Mouse (Mus musculus): Measurements from ENCODE around the gene Natd1.
"Not testable (repeated sequence)": the region's sequence is repeated elsewhere in the genome, so short reads cannot be mapped to it uniquely, and the experiment has no call there.

Natd1 gene

DNA sequence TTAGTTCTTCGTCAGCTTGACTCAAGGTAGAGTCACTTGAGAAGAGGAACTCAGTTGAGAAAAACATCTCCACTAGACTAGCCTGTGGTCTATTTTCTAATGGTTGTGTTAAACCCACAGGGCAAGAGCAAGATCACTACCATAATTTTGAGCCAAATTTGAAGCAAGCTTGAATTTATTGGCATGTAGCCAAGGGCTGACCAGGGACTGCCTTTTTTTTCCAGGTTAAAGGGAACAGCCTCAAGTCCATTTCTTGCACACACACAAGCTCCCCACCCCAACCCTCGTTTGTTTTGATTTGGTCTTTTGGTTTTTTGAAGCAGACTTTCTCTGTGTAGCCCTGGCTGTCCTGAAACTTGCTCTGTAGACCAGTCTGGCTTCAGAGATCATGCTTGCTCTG is 24.7 kb downstream of the Natd1 start:
- no peak for DNase-seq (ENCODE audit: low spot score in 2 of 2)

DNA sequence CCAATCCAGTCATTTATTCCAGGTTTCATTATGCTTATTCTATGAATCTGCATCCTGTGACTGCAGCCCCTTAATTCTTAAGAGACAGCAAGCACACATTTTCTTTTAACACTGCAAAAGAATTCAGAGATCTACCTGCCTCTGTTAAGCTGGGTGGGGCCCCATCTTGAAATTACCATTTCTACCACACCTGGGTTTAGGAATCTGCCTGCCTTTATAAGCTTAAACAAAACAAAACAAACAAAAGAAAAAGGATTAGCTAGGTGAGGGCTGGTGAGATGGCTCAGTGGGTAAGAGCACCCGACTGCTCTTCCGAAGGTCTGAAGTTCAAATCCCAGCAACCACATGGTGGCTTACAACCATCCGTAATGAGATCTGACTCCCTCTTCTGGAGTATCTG is 27.6 kb downstream of the Natd1 start:
- not testable (repeated sequence) for DNase-seq (ENCODE audit: low spot score in 2 of 2)

DNA sequence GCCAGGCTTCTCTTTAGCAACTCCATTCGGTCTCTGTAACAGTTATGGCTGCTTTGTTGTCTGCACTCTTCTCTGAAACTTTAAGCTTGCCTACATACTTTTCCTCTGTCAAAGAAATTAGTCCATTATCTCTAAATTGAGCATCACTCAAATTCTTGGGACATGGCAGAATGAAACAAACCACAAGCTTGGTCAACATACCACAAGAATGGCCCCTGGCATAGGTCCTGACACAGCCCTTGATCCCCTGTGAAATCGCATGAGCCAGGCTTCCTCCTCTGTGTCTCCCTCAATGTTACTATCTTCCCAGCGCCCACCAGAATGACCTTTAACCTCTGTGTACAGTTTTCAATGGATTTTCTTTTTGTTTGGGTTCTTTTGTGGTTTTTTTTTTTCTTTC is 32.2 kb downstream of the Natd1 start:
- no peak for DNase-seq (ENCODE audit: low spot score in 2 of 2)

DNA sequence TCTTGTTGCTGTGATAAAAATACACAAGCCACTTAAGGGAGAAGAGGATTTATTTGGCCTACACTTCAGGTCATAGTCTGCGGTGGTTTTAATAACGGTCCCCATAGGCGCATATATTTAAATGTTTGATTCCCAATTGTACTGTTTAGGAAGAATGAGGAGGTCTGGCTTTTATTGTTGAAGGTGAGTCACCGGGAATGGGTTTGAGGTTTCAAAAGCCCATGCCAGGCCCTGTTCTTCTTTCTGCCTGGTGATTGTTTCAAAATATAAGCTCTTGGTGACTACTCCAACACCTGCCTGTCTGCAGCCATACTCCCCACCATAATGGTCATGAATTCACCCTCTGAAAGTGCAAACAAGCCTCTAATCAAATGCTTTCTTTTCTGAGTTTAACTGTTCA is 34.0 kb downstream of the Natd1 start:
- DNase-seq (ENCODE audit: low spot score in 2 of 2) = no peak

DNA sequence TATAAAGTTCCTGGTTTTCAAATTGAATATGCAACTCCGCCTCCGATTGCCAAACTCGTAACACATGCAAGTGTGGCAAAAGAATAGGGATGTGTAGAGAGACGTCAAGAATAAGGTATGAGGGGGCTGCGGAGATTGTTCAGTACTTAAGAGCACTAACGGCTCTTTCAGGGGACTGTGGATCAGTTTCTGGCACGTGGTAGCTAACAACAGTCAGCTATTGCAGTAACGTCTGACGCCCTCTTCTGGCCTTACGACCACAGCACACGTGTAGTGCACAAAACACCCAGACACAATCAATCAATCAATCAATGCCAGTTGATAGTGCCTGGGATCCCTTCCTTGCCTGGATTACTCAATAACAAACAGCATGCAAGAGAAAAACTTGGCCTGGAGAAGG is 35.1 kb downstream of the Natd1 start:
- peak in 1 of 2 experiments; percentile 41 for DNase-seq (ENCODE audit: low spot score in 2 of 2)

DNA sequence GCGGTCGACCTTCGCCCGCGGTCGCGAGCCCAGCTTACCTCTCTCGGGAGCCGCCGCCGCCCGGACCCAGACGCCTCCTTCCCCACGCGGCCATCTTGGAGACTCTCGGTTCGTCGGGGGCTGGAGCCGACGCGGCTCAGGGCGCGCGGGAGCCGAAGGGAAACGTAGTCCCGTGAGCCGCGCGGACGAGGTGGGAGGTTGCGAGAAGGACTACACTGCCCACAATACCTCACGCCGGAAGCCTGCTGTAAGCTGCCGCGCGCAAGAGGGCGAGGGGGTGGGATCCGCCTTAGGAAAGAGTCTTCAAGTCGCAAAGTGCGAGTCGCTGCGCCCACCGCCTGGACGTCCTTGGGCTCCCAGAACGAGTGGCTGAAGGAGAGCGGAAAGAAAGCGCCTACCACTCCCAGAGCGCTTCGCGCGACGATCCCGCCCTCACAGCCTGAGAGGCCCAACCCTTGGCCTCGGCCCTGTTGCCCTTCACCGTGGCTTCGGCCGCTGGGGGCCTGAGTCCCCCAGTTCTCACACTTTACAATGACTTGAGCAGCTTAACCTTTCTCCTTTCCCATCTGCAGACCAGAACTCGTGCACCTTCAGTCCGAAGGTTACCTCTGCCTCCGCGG is 35.8 kb downstream of the Natd1 start, which contains the start of gene Tmem11:
Gene Tmem11, minus strand, starts transcription at position 598 of the 620 bp plus-strand sequence.
- DNase-seq (ENCODE audit: low spot score in 2 of 2) = peak; percentile 96 to 98

DNA sequence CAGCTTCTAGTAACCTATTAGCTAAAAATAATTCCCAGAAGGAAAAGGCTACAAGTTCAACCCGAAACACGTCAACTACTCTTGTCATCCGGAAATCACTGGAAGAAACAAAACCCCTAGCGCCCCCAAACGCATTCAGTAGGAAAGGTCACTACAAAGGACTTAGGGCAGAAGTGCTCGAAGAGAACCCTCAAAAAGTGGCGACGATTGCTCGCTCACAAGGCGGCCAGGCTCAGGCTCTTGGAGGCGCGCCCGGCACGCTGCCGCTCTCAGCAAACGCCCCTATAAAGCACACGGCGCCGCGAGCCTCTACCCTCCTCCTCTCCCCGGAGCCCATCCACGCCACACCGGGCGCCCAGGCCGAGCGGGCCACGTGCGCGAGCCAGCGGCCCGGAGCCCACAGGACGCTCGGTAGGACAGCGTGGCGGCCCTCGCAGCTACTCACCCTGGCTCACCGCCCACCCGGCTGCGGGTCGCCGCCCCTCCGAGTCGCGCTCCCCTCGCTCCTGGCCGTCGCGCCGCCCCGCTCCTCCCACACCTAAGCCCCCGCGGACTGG is 36.4 kb downstream of the Natd1 start:
- DNase-seq (ENCODE audit: low spot score in 2 of 2) = peak in 1 of 2 experiments; percentile 41

DNA sequence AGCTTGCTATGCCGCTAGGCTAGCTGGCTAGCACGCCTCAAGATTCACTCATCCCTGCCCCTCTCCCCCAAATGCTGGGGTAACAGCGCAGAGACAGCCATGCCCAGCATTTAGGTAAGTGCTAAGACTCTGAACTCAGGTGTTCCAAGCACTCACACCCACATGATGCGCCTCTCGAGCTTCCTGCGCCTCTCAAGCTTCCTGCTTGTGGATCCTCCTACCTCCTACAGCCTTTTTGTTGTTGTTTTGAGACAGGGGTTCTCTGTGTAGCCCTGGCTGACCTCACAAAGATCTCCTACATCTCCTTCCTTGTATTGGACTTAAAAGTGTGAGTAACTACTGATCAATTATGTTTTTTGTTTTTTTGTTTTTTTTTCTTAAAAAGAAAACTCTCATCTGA is 41.4 kb downstream of the Natd1 start:
- DNase-seq (ENCODE audit: low spot score in 2 of 2) = no peak

DNA sequence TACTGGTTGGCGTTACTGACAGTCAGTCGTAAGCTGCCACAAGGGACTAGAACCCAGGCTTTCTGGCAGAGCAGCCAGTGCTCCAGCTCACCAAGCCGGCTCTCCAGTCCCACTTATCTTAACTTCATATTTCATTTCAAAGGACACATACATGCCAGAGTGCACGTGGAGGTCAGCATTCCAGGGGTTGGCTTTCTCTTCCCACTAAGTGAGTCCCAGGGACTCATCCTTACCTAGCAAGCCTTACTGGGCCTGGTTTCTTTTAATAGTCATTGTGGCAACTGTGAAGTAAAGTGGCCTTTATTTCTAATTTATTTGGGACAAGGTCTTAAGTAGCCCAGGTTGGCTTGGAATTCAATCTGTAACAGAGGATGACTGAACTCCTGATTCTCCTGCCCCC is 43.1 kb downstream of the Natd1 start:
- no peak for DNase-seq (ENCODE audit: low spot score in 2 of 2)

DNA sequence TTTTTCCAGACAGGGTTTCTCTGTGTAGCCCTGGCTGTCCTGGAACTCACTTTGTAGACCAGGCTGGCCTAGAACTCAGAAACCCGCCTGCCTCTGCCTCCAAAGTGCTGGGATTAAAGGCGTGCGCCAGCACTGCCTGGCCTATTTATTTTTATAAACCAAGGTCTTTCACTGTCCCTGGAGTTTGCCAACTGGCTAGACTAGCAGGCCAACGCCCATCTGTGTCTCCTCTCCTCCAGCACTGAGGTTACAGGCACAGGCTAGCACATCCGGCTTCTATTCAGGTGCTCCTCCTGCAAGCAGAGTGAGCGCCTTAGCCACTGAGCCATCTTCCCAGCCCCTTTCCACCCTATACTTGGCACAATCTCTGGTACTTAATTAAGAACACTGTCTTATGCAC is 45.1 kb downstream of the Natd1 start:
- DNase-seq (ENCODE audit: low spot score in 2 of 2) = not testable (repeated sequence)

DNA sequence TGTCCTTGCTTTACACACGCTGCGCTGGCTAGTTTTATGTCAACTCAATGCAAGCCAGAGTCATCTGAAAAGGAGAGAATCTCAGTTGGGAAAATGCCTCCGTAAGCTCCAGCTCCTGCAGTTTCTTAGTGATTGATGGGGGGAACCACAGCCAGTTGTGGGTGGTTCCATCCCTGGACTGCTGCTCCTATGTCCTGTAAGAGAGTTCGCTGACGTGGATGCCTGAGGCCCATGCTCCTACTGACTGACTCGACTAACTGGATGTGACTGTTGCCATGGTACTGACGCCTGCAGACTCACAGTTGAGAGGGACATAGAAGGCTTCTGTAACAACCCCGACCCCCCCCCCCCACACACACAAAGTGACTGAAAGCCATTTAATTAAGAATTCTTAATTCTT is 46.6 kb downstream of the Natd1 start:
- DNase-seq (ENCODE audit: low spot score in 2 of 2) = no peak

DNA sequence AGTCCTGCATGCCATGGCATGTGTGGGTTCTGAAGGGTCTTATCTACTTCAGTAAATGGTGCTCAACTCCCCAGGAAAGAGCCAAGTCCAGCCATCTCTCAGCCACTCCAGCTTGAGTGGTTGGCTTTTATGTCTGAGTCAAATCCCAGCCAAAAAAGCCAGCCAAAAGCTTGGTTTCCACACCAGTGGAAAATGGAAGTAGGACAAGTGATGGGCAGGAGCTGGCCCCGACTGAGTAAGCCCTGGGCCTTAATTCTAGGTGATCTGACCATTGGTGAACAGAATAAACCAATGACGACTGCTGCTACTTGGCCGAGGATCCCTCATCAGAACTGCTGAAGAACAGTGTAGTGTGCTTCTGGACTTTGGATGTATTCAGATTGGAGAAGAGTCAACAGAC is 47.1 kb downstream of the Natd1 start:
- DNase-seq (ENCODE audit: low spot score in 2 of 2) = no peak

DNA sequence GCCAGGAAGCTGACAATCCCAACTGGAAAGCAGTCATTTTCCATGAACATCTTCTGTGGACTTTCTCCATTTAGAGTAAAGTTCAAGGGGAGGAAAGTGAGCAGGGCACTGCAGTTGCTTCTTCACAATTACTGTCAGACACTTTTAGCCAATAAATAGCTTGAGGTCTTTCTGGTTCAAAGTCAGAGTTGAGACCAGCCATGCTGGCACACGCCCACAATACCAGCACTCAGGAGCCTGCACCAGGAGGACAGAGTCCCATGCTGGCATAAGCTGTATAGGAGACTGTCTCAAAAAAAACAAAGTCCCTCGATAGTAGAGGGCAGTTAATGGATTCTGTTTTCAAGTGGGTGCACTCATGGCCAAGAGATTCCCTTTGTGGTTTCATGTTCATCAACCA is 48.5 kb downstream of the Natd1 start:
- no peak for DNase-seq (ENCODE audit: low spot score in 2 of 2)

DNA sequence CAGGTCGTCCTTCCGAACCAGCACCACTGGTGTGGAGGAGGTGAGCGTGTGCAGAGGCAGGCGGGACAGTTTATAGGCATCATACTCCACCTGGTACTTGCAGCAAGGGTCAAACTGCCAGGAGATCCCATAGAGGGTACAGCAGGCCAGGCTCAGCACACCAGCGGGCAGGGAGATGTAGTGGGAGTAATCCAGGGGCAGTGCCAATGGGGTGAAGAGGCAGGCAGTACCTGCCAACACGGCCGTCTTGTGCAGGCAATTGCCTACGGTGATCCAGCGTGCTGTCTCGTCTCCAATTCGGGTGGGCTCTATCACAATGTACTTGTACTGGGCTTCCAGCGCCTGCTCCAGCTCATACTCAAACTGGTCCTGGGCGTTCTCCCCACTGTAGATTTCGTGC is 49.6 kb downstream of the Natd1 start:
- no peak for DNase-seq (ENCODE audit: low spot score in 2 of 2)

DNA sequence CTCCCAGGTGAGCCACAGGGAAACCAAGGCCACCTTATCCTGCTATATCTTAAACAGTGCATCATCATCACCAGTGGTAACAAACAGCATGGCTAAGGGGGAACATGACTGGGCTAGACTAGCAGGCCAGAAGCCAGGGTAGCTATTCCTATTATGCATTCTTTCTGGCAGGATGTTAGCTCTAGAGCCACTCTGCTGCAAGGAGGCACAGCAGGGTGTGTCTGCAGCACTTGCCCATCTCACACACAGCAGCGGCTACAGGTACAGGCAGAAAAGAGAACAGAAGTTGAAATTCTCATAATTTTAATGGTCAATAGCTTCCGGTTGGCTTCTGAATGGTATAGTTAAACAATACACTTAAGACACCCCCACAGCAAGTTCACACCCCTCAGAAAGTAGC is 50.4 kb downstream of the Natd1 start:
- DNase-seq (ENCODE audit: low spot score in 2 of 2) = no peak

DNA sequence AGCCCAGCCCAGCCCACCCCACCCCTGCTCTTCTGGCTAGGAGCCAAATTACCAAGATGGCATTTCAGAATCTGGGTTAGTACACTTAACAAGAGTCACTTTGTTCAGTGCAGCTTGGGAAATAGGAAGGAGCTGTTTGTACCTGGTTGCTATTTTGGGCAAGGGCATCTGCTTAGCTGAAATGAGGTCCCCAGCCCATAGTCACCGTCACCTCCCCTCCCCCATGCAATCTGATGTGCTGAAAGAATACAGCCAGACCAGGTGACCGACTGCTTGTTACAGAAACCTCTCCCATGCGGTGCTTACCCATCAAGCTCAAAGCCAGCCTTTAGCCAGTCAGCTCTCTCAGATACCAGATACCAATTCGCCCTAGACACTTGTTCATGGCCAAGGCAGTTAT is 51.4 kb downstream of the Natd1 start:
- no peak for DNase-seq (ENCODE audit: low spot score in 2 of 2)

DNA sequence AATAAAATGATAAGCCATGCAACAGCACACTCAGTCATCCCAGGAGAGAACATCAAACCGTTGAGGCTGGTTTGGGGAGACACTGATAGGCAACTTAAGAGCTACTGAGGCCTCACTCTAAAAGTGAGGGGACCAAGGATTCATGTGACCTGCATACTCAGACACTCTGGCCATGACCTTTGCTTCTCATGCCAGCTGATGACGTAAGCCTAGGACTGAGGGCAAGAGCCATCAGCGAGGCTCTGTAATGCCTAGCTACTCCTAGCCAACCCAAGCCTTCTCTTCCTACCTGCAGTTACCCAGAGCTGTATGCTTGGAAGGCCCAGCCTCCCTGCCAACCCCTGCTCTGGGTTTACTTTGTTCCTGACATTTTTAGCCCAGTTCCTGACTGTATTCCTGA is 52.6 kb downstream of the Natd1 start:
- DNase-seq (ENCODE audit: low spot score in 2 of 2) = no peak

DNA sequence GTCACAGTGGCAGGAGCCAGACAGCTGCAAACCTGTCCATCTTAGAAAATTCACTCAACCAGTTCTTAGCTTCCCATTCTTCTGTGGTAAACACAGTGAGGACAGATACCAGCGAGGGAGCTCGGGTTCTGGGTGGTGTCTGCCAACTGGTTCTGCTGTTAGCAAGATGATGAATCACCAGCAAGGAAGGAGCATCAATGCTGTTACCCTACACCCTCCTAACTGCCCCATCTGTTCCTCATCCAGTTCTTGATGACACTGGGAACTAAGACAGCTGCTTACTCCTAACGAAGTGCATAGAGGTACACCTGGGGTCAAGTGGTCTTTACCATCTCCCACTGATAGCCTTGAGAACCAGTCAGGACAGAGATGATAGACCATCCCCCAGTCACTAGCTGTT is 58.0 kb downstream of the Natd1 start:
- peak; percentile 21 to 24 for DNase-seq (ENCODE audit: low spot score in 2 of 2)
